Mouse (Mus musculus): ENCODE measurements around the gene Tmem184b. TPM values are rescaled to one million over a fixed set of nuclear protein-coding genes. Genes with fewer than 3 reads are reported as not detected.
A peak's percentile ranks its signal among the peaks of the same experiment; 100 is the strongest.

The Tmem184b gene
- polyA plus RNA-seq, 1 experiment from 2014 or later: 37.5 TPM

- Histone ChIP-seq H3K4me2 (replicated peaks) (no peak overlapping the region), H3K4me3 (no peak overlapping the region), H3K36me3 (no peaks in the 10 kb centered on the region), H3K4me1 (no peaks in the 10 kb centered on the region; the same call in 1 of the 2 replicates), H3K9me3 (no peaks in the 10 kb centered on the region), H3K27ac (replicated peaks) (no peak overlapping the region), H3K27me3 (no peaks in the 10 kb centered on the region; the same call in 1 of the 2 replicates), H3K9ac (replicated peaks) (no peak overlapping the region)
- ATAC-seq (replicated peaks): no peak
- WGBS: 90% methylated on average over 4 of the region's 4 CpGs
Observed at GRCm38 (mm10) chr15:79409077-79409573, 5.8 kb upstream of the Tmem184b start.

GRCm38 (mm10) chr15:79406564-79406963 lies 3.2 kb upstream of the Tmem184b start:
- no peaks in the 10 kb centered on the region for H3K9me3 ChIP-seq
- 87% methylated on average over 4 of the region's 4 CpGs for WGBS
- H3K36me3 ChIP-seq: no peaks in the 10 kb centered on the region
- H3K9ac ChIP-seq (replicated peaks): no peak overlapping the region
- H3K4me2 ChIP-seq (replicated peaks): no peak overlapping the region
- ATAC-seq (replicated peaks): no peak
- no peak overlapping the region for H3K27ac ChIP-seq (replicated peaks)
- H3K4me1 ChIP-seq: peaks cover 15% of the 10 kb centered on the region
- no peaks in the 10 kb centered on the region; the same call in 1 of the 2 replicates for H3K27me3 ChIP-seq
- H3K4me3 ChIP-seq: no peak overlapping the region

- Histone ChIP-seq H3K27ac (replicated peaks) (no peak overlapping the region), H3K36me3 (no peaks in the 10 kb centered on the region), H3K27me3 (no peaks in the 10 kb centered on the region; the same call in 1 of the 2 replicates), H3K4me1 (peaks cover 32% of the 10 kb centered on the region), H3K4me3 (peak overlapping the region; percentile 95; the same call in 1 of the 2 replicates), H3K9ac (replicated peaks) (no peak overlapping the region), H3K9me3 (no peaks in the 10 kb centered on the region), H3K4me2 (replicated peaks) (no peak overlapping the region)
- WGBS: 70% methylated on average over 1 of the region's 1 CpGs
- no peak for ATAC-seq (replicated peaks)
Observed at GRCm38 (mm10) chr15:79404277-79404676, 908 bp upstream of the Tmem184b start.

- Histone ChIP-seq H3K36me3 (no peaks in the 10 kb centered on the region), H3K27ac (replicated peaks) (peak overlapping the region; percentile 50; the same call in 1 of the 2 replicates), H3K9ac (replicated peaks) (peak overlapping the region; percentile 96), H3K9me3 (no peaks in the 10 kb centered on the region), H3K4me1 (peaks cover 32% of the 10 kb centered on the region), H3K4me3 (peak overlapping the region; percentile 95), H3K4me2 (replicated peaks) (peak overlapping the region; percentile 86), H3K27me3 (no peaks in the 10 kb centered on the region; the same call in 1 of the 2 replicates)
- no peak for ATAC-seq (replicated peaks)
- WGBS: 18% methylated on average over 9 of the region's 9 CpGs
Observed at GRCm38 (mm10) chr15:79403763-79404210, 418 bp upstream of the Tmem184b start.

DNA sequence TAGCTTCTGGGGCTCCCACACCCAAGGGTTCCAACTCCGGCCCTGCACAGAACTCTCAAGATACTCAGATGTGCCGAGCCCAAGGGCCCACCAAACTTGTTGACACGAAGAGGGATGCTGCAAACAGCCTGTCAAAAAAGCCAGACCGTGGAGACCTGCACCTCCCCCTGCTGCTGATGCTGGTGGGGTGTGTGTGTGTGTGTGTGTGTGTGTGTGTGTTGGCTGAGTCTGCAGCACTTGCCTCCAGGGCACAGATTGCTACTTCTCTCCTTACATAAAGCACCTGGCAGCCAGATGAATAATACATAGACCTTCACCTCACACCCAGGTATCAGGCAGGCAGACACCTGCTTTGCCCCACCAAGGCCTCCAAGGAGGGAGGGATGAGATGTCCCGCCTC lies 1.2 kb downstream of the Tmem184b start:
- Histone ChIP-seq H3K9ac (replicated peaks) (peak overlapping the region; percentile 96), H3K4me1 (peaks cover 32% of the 10 kb centered on the region), H3K27ac (replicated peaks) (no peak overlapping the region; the same call in 1 of the 2 replicates), H3K4me2 (replicated peaks) (peak overlapping the region; percentile 86), H3K9me3 (no peaks in the 10 kb centered on the region), H3K27me3 (no peaks in the 10 kb centered on the region; the same call in 1 of the 2 replicates), H3K36me3 (no peaks in the 10 kb centered on the region), H3K4me3 (peak overlapping the region; percentile 95)
- WGBS: 18% methylated on average over 5 of the region's 5 CpGs
- no peak for ATAC-seq (replicated peaks)

- H3K9ac ChIP-seq (replicated peaks): no peak overlapping the region
- H3K4me3 ChIP-seq: no peak overlapping the region
- no peak overlapping the region for H3K27ac ChIP-seq (replicated peaks)
- no peaks in the 10 kb centered on the region for H3K36me3 ChIP-seq
- H3K9me3 ChIP-seq: no peaks in the 10 kb centered on the region
- H3K4me2 ChIP-seq (replicated peaks): no peak overlapping the region
- no peaks in the 10 kb centered on the region; the same call in 1 of the 2 replicates for H3K27me3 ChIP-seq
- WGBS: 58% methylated on average over 7 of the region's 7 CpGs
- H3K4me1 ChIP-seq: peaks cover 32% of the 10 kb centered on the region
- ATAC-seq (replicated peaks): no peak
Observed at GRCm38 (mm10) chr15:79400975-79401365, 2.4 kb downstream of the Tmem184b start.

DNA sequence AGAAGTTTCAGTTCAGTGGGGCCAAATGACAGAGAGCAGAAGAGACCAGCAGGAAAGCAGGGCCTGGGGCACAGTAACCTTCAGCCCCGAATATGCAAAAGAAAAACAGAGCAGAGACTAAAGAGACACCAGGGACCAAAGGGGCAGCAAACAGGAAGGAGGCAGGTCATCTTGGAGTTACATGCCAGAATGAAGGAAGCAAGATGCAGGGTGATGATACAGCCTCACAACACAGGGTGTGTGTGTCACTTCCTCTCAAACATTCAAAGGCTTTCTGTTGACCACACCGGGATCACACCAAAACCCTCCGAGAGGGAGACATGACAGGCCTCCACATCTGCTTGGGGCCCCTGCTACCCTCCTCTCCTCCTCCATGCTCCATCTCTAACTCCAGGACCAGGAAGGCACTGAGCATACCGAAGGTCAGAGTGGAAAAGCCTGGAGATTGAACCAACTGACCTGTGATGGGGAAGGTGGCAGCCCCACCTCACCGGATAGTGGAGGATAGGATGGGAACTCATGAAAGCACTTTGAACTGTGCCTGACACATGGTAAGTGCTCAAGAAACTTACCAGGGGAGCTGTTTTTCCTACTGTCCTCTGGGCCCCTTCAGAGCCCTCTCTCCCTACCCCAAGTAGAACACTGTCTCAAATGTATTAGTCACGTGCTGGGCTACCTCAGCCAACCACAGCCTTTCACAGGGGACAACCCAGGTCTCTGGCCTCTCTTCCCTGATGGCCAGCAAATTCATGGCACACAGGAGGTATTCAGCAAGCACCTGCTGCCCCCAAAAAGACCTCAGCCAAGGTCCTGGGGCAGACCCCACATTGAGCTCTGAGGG lies 3.0 kb downstream of the Tmem184b start:
- ATAC-seq (replicated peaks): no peak
- Histone ChIP-seq H3K4me3 (no peak overlapping the region), H3K27ac (replicated peaks) (no peak overlapping the region), H3K9me3 (no peaks in the 10 kb centered on the region), H3K36me3 (no peaks in the 10 kb centered on the region), H3K4me1 (peaks cover 32% of the 10 kb centered on the region), H3K9ac (replicated peaks) (no peak overlapping the region), H3K27me3 (no peaks in the 10 kb centered on the region; the same call in 1 of the 2 replicates), H3K4me2 (replicated peaks) (no peak overlapping the region)
- 80% methylated on average over 6 of the region's 6 CpGs for WGBS

DNA sequence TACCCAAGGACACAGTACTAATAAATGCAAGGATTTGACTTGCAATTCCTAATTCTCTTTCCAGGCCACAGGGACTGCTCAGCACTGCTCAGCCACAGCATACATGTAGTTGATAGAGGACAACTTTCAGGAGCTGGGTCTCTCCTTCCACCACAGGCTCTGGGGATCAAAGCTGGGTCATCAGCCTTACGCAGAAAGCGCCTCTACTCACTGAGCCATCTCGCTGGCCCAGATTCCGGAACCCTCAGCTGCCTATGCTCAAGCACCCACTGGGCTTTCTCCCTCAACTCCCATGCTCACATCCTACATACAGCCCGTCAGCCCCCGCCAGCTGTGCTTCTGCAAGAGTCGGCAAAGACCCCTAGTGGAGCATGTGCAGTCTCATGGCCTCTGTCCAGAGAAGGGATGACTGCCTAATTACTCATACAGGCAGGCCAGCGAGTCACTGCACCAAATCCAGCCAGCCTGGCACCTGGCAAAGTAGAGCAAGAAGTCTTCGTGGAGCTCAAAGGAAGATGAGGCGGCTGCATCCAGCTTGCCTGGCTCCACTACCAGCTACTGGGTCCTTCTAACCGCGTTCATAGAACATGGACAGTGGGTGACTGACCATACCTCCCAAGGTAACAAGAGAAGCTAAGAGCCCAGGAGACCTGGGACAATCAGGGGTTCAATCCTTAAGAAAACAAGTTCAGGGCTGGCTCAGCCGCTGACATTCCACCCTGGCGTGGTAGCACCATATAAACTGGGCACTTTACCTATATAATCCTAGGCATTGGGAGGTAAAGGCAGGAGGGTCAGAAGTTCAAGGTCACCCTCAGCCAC lies 3.9 kb downstream of the Tmem184b start:
- H3K27ac ChIP-seq (replicated peaks): no peak overlapping the region
- ATAC-seq (replicated peaks): no peak
- no peaks in the 10 kb centered on the region; the same call in 1 of the 2 replicates for H3K27me3 ChIP-seq
- H3K9me3 ChIP-seq: no peaks in the 10 kb centered on the region
- WGBS: 82% methylated on average over 14 of the region's 14 CpGs
- H3K4me1 ChIP-seq: peaks cover 32% of the 10 kb centered on the region
- no peak overlapping the region for H3K4me2 ChIP-seq (replicated peaks)
- no peaks in the 10 kb centered on the region for H3K36me3 ChIP-seq
- no peak overlapping the region for H3K4me3 ChIP-seq
- no peak overlapping the region for H3K9ac ChIP-seq (replicated peaks)

GRCm38 (mm10) chr15:79396736-79397135 lies 6.6 kb downstream of the Tmem184b start:
- ATAC-seq (replicated peaks): no peak
- Histone ChIP-seq H3K9me3 (no peaks in the 10 kb centered on the region), H3K9ac (replicated peaks) (no peak overlapping the region), H3K4me3 (no peak overlapping the region), H3K36me3 (no peaks in the 10 kb centered on the region), H3K4me1 (peaks cover 32% of the 10 kb centered on the region), H3K27me3 (no peaks in the 10 kb centered on the region), H3K4me2 (replicated peaks) (no peak overlapping the region), H3K27ac (replicated peaks) (no peak overlapping the region)
- 91% methylated on average over 11 of the region's 11 CpGs for WGBS

DNA sequence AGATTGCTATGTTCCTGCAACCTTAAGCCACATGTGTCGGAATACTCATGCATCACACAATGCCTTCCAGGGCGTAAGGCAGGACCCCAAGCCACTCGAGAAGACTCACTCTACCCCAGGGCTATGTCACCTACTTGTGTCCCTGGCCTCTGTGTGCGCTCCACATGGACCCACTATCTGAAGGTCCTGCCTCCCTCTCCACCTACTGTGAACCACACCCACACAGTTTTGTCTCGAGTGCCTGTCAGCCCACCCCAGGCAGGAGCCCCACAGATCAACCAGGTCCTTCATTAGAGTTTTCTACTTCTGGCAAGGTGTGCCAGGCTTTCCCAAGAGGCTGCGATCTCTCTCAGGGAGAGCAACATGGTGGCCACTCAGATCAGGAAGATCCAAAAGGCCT lies 8.1 kb downstream of the Tmem184b start:
- Histone ChIP-seq H3K9me3 (no peaks in the 10 kb centered on the region), H3K4me1 (peaks cover 24% of the 10 kb centered on the region), H3K9ac (replicated peaks) (no peak overlapping the region), H3K4me3 (no peak overlapping the region), H3K4me2 (replicated peaks) (no peak overlapping the region), H3K27me3 (no peaks in the 10 kb centered on the region), H3K36me3 (no peaks in the 10 kb centered on the region), H3K27ac (replicated peaks) (no peak overlapping the region)
- no peak for ATAC-seq (replicated peaks)
- WGBS: 87% methylated on average over 6 of the region's 6 CpGs

GRCm38 (mm10) chr15:79394842-79395241 lies 8.5 kb downstream of the Tmem184b start:
- WGBS: 74% methylated on average over 4 of the region's 4 CpGs

GRCm38 (mm10) chr15:79393101-79393500 lies 10.3 kb downstream of the Tmem184b start:
- peaks cover 22% of the 10 kb centered on the region for H3K4me1 ChIP-seq
- H3K27me3 ChIP-seq: no peaks in the 10 kb centered on the region
- H3K4me2 ChIP-seq (replicated peaks): no peak overlapping the region
- no peak overlapping the region for H3K27ac ChIP-seq (replicated peaks)
- no peaks in the 10 kb centered on the region for H3K9me3 ChIP-seq
- WGBS: 80% methylated on average over 6 of the region's 6 CpGs
- no peak for ATAC-seq (replicated peaks)
- no peaks in the 10 kb centered on the region for H3K36me3 ChIP-seq
- no peak overlapping the region for H3K9ac ChIP-seq (replicated peaks)
- no peak overlapping the region for H3K4me3 ChIP-seq

More at GRCm38 (mm10) chr15:79394842-79395241, 8.5 kb downstream of the Tmem184b start:
- Histone ChIP-seq H3K4me1 (peaks cover 24% of the 10 kb centered on the region), H3K27me3 (no peaks in the 10 kb centered on the region), H3K4me3 (no peak overlapping the region), H3K4me2 (replicated peaks) (no peak overlapping the region), H3K9me3 (no peaks in the 10 kb centered on the region), H3K9ac (replicated peaks) (no peak overlapping the region), H3K27ac (replicated peaks) (no peak overlapping the region), H3K36me3 (no peaks in the 10 kb centered on the region)
- no peak for ATAC-seq (replicated peaks)
